Mouse (Mus musculus) spleen, adult 2 months (tissue): ENCODE results near the gene Gc. TPM values are rescaled to one million over a fixed set of nuclear protein-coding genes. Genes with fewer than 3 reads are reported as not detected.

ENCODE experiments used
- DNase-seq, 2 experiments: peaks; one replicate each; pipeline versions ENCODE4 v3.0.0 to v3.0.0-alpha.2; 2012 to 2021; ENCODE audit warnings: low spot score in 2 of 2, low read depth in 1 of 2
- H3K27ac ChIP-seq: fragments of 200-500 bp; 2 replicates; pipeline ENCODE4 v1.5.1; 2012; ENCODE audit warnings: low read length, inconsistent platforms; ENCODE audit not compliant: insufficient read depth
- H3K27me3 ChIP-seq: fragments of 200-500 bp; 2 replicates; pipeline ENCODE4 v1.6.1; 2012; ENCODE audit warnings: mild to moderate bottlenecking, moderate library complexity, low read length, inconsistent platforms; ENCODE audit not compliant: control insufficient read depth, insufficient read depth
- H3K36me3 ChIP-seq: fragments of 200-500 bp; 2 replicates; pipeline ENCODE4 v1.6.1; 2012; ENCODE audit warnings: mild to moderate bottlenecking, low read length, inconsistent platforms; ENCODE audit not compliant: control insufficient read depth, insufficient read depth
- H3K4me1 ChIP-seq: fragments of 200-500 bp; 2 replicates; pipeline ENCODE4 v1.6.1; 2011; ENCODE audit warnings: inconsistent platforms; ENCODE audit not compliant: control insufficient read depth, insufficient read depth, insufficient read length
- H3K4me3 ChIP-seq: fragments of 200-500 bp; 2 replicates; pipeline ENCODE4 v1.5.1; 2011; ENCODE audit warnings: mild to moderate bottlenecking, inconsistent platforms; ENCODE audit not compliant: insufficient read depth, insufficient read length; ENCODE audit errors: extremely low read depth
- CTCF ChIP-seq: fragments of 200-500 bp; IDR thresholded peaks from 2 replicates; pipeline ENCODE4 v1.5.1; 2011; ENCODE audit warnings: mild to moderate bottlenecking, inconsistent platforms; ENCODE audit not compliant: insufficient read depth, insufficient read length, insufficient replicate concordance; ENCODE audit errors: extremely low read depth
- POLR2A ChIP-seq: fragments of 200-500 bp; IDR thresholded peaks from 2 replicates; pipeline ENCODE4 v1.6.1; 2011; ENCODE audit warnings: low read depth, low read length, inconsistent platforms
- WGBS: fragments of 180-500 bp; shearing (Covaris S2); methylation state at CpG from one replicate; pipeline ENCODE4 v1.1.7; 2018; 5-methylcytosine and 5-hydroxymethylcytosine counted together
- polyA plus RNA-seq: library from polyadenylated mRNA; depleted of rRNA; stranded (reverse); fragments of >200 nt; gene quantifications from 2 replicates; pipeline ENCODE4 v1.2.3, GENCODE M21; 2012; rRNA removed

Gene Gc
- polyA plus RNA-seq: 0.11 and 0.13 TPM in 2 replicates

DNA sequence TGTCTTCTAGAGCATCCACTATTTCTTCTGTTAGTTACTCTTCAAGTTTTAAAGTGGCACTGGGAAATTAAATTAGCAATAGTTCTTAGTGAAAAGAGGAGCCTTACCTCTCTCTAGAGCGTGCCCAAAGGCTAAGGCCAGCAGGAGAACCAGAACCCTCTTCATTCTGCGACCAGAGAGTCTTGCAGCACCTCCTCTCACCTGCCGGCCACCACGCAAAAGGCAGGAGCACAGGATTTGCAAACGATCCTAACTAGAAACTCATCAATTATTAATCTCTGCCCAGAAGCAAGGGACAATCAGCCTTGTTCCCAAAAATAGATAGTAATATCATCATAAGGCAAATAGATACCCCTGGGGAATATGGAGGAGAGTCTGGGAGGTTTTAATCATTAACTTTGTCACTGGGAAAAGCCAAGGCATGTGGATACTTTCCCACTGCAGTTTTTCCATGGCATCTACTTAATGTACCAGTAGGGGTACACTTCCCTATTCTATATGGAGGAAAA is at the start of gene Gc:
Gc (minus strand) TSS at position 345 of the 509 bp plus-strand sequence.
- Histone ChIP-seq H3K4me1 (no peaks in the 10 kb centered on the region), H3K27ac (no peak within 1 kb of the TSS), H3K27me3 (no peaks in the 10 kb centered on the region), H3K36me3 (no peaks in the 10 kb centered on the region), H3K4me3 (no peak within 1 kb of the TSS)
- DNase-seq: no peak
- TF ChIP-seq POLR2A (no peak), CTCF (no peak)
- WGBS: 69% methylated on average over 5 of the region's 5 CpGs

DNA sequence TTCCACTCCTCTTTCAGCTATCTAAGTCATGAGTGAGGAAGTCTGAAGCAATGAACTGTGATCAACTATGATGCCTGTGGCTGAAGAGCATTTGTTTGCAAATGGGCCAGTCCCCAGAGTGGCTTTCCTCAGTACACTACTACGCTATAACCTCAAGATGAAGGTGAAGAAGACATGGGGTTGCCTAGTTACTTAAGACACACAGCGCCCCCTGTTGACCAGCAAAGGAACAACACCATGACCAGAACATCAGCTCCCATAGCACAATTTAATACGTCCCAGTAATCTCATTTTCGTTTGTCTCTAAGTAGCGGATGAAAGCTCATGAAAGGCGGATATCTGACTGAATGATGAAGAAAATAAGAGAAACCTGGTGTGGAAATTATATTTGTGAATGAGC is 42.5 kb upstream of the Gc start:
- TF ChIP-seq POLR2A (no peak), CTCF (no peak)
- WGBS: 59% methylated on average over 6 of the region's 6 CpGs
- Histone ChIP-seq H3K27me3 (no peaks in the 10 kb centered on the region), H3K36me3 (no peaks in the 10 kb centered on the region), H3K4me3 (no peak overlapping the region), H3K4me1 (no peaks in the 10 kb centered on the region), H3K27ac (no peak overlapping the region)
- DNase-seq: no peak

DNA sequence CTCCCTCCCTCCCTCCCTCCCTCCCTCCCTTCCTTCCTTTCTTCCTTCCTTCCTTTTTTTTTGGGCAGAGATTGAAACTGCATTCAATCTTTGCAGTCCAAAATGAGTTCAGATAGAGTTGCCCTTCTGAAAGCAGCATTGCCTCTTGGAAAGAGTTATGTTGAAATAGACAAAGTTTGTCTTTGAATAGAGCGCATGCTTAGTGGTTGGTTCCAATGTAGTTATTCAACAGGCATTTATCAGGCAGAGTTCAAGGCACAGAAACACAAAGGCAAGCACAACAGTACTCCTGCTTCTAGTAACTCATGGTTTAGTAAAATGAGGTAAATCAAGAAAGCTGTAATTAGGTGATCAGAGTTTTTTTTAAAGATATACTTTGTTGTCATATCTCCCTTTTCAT is 34.9 kb upstream of the Gc start:
- TF ChIP-seq CTCF: no peak
- no peak for TF ChIP-seq POLR2A
- H3K36me3 ChIP-seq: no peaks in the 10 kb centered on the region
- H3K4me1 ChIP-seq: no peaks in the 10 kb centered on the region
- H3K27ac ChIP-seq: no peak overlapping the region
- WGBS: 86% methylated on average over 1 of the region's 1 CpGs
- H3K4me3 ChIP-seq: no peak overlapping the region
- no peaks in the 10 kb centered on the region for H3K27me3 ChIP-seq
- DNase-seq: no peak

DNA sequence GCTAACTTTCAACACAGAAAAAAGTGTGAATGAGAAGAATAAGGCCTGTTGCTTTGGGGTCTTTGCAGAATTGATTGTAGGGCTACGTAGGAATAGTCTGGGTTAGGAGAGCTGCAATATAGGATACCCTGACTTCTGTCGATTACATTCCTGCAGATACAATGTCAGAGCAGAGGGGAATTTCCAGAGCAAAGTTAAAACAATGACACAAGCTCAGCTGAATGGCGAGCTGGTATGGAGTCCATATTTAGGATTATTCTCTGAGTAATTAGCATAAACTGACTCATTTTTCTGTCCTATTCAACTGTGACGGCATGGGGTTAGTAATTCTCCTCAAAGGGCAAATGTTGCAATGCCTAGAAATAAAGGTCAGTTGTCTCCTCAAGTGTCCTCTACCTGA is 12.8 kb upstream of the Gc start:
- Histone ChIP-seq H3K36me3 (no peaks in the 10 kb centered on the region), H3K27ac (no peak overlapping the region), H3K27me3 (no peaks in the 10 kb centered on the region), H3K4me3 (no peak overlapping the region), H3K4me1 (no peaks in the 10 kb centered on the region)
- TF ChIP-seq CTCF (no peak), POLR2A (no peak)
- 80% methylated on average over 4 of the region's 4 CpGs for WGBS
- DNase-seq: no peak

DNA sequence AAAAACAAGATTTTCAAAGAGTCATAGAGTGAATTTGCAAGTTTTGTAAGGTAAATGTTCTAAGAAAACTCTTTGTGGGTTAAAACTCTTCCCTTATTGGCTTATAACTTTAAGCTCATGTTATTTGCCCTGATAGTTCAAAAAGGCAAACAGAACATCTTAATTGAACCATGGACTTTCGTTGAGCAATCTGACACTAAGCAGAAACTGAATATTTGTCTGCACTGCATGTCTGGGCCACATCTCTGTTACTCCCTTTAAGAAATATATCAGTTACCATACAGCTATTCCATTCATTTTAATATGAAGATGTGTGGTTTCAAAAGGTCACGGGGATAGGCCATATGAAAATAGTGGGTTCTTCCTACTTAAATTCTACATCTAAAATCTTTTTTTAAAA is 10.2 kb upstream of the Gc start:
- Histone ChIP-seq H3K27me3 (no peaks in the 10 kb centered on the region), H3K4me3 (no peak overlapping the region), H3K4me1 (no peaks in the 10 kb centered on the region), H3K36me3 (no peaks in the 10 kb centered on the region), H3K27ac (no peak overlapping the region)
- no peak for DNase-seq
- TF ChIP-seq POLR2A (no peak), CTCF (no peak)
- 70% methylated on average over 2 of the region's 2 CpGs for WGBS

DNA sequence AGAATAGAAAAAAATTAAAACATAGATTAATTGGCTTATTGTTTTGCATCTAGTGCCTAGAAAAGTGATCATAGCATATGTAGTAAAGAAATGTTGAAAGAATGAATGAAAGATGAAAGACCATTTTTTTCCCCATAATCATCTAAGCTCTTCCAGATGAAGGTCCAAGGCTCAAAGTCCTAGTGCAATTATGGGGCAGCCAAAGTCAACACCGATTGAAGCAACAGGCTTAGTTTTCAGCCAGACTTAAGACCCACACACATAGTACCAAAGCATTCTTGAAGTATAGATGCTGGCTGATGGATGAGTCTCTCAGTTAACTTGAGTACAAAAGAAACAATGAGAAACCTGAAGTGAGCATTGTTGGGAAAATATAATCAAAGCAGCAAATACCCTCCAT is 9.3 kb upstream of the Gc start:
- Histone ChIP-seq H3K27ac (no peak overlapping the region), H3K4me3 (no peak overlapping the region), H3K27me3 (no peaks in the 10 kb centered on the region), H3K36me3 (no peaks in the 10 kb centered on the region), H3K4me1 (no peaks in the 10 kb centered on the region)
- WGBS: 80% methylated on average over 1 of the region's 1 CpGs
- no peak for TF ChIP-seq CTCF
- no peak for DNase-seq

DNA sequence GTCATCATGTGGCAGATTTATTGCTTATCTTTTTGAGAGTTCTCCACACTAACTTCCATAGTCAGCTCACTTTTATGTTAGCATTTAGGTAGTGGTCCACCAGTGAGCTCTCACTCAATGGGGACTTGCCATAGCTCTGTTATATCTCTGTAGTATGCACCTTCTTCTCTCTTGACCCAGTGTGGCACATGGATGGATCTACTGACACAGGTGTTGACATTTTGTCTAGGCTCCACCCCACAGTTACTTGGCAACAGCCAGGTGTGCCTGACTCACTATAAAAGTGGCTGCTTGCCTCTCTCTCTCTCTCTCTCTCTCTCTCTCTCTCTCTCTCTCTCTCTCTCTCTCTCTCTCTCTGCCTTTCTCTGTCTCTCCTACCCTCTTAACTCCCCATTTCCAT is 8.6 kb upstream of the Gc start:
- H3K27me3 ChIP-seq: no peaks in the 10 kb centered on the region
- no peak for DNase-seq
- no peak for TF ChIP-seq POLR2A
- TF ChIP-seq CTCF: no peak
- H3K4me1 ChIP-seq: no peaks in the 10 kb centered on the region
- H3K4me3 ChIP-seq: no peak overlapping the region
- no peak overlapping the region for H3K27ac ChIP-seq
- H3K36me3 ChIP-seq: no peaks in the 10 kb centered on the region
